Mouse (Mus musculus) regulatory T cell (primary cell): ENCODE data around the gene Camk2d.

ENCODE experiments used
- in situ Hi-C: fragments of 300-600 bp; cut with MboI, MseI; formaldehyde crosslinking; loops from one replicate; pipeline ENCODE4 v1.15.1; 2025; ENCODE audit warnings: high pct_unique_total_duplicates

The Camk2d gene

GRCm38 (mm10) chr3:126687150-126687549 is 91.0 kb downstream of the Camk2d start:
- in situ Hi-C loops = loop anchor here (5.0 kb wide), 1 partner anchor 90 kb away; the partner anchor contains the start of gene Camk2d

- in situ Hi-C loops = loop anchor here (5.0 kb wide), 1 partner anchor 91 kb away; the partner anchor contains the start of gene Camk2d
Measured at GRCm38 (mm10) chr3:126688516-126688915, 92.4 kb downstream of the Camk2d start.

- in situ Hi-C loops = no loop called here
Measured at GRCm38 (mm10) chr3:126690627-126691505, 94.8 kb downstream of the Camk2d start.

- in situ Hi-C loops = no loop called here
Measured at GRCm38 (mm10) chr3:126691565-126691964, 95.5 kb downstream of the Camk2d start.

GRCm38 (mm10) chr3:126692797-126693196 is 96.7 kb downstream of the Camk2d start:
- in situ Hi-C loops = no loop called here

- in situ Hi-C loops = no loop called here
Measured at GRCm38 (mm10) chr3:126693302-126693701, 97.2 kb downstream of the Camk2d start.

GRCm38 (mm10) chr3:126695456-126696293 is 99.6 kb downstream of the Camk2d start:
- in situ Hi-C loops = no loop called here

GRCm38 (mm10) chr3:126696620-126697019 is 100.5 kb downstream of the Camk2d start:
- in situ Hi-C loops = no loop called here

GRCm38 (mm10) chr3:126699740-126700139 is 103.6 kb downstream of the Camk2d start:
- in situ Hi-C loops = no loop called here

- in situ Hi-C loops = no loop called here
Measured at GRCm38 (mm10) chr3:126701067-126701466, 105.0 kb downstream of the Camk2d start.

GRCm38 (mm10) chr3:126701586-126701985 is 105.5 kb downstream of the Camk2d start:
- in situ Hi-C loops = no loop called here

GRCm38 (mm10) chr3:126705490-126705889 is 109.4 kb downstream of the Camk2d start:
- in situ Hi-C loops = no loop called here

GRCm38 (mm10) chr3:126714281-126714680 is 118.2 kb downstream of the Camk2d start:
- in situ Hi-C loops = no loop called here

- in situ Hi-C loops = no loop called here
Measured at GRCm38 (mm10) chr3:126723021-126723449, 126.9 kb downstream of the Camk2d start.

- in situ Hi-C loops = no loop called here
Measured at GRCm38 (mm10) chr3:126723458-126723857, 127.4 kb downstream of the Camk2d start.

- in situ Hi-C loops = no loop called here
Measured at GRCm38 (mm10) chr3:126725647-126726046, 129.5 kb downstream of the Camk2d start.

GRCm38 (mm10) chr3:126727387-126727786 is 131.3 kb downstream of the Camk2d start:
- in situ Hi-C loops = no loop called here

GRCm38 (mm10) chr3:126730411-126730810 is 134.3 kb downstream of the Camk2d start:
- in situ Hi-C loops = no loop called here

- in situ Hi-C loops = no loop called here
Measured at GRCm38 (mm10) chr3:126732323-126732722, 136.2 kb downstream of the Camk2d start.

- in situ Hi-C loops = no loop called here
Measured at GRCm38 (mm10) chr3:126734533-126734932, 138.4 kb downstream of the Camk2d start.

GRCm38 (mm10) chr3:126735211-126735610 is 139.1 kb downstream of the Camk2d start:
- in situ Hi-C loops = no loop called here

- in situ Hi-C loops = no loop called here
Measured at GRCm38 (mm10) chr3:126737128-126737527, 141.0 kb downstream of the Camk2d start.
